Mouse (Mus musculus) lung, adult 2 months (tissue): ENCODE results near the gene Hcrtr2. TPM values are rescaled to one million over a fixed set of nuclear protein-coding genes. Genes with fewer than 3 reads are reported as not detected.

ENCODE experiments used
- DNase-seq: peaks from one replicate; pipeline ENCODE4 v3.0.0; 2022
- H3K4me1 ChIP-seq: fragments of 200-500 bp; 2 replicates; pipeline ENCODE4 v1.6.1; 2011; ENCODE audit warnings: low read length; ENCODE audit not compliant: control insufficient read depth, insufficient read depth
- H3K4me3 ChIP-seq: fragments of 200-500 bp; replicated peaks from 2 replicates; pipeline ENCODE3; 2011; ENCODE audit warnings: low read depth, mild to moderate bottlenecking, control low read depth, low read length; ENCODE audit errors: extremely low read depth
- CTCF ChIP-seq: fragments of 200-500 bp; IDR thresholded peaks from 2 replicates; pipeline ENCODE4 v1.5.1; 2011; ENCODE audit warnings: mild to moderate bottlenecking, low read length, control low read depth; ENCODE audit not compliant: insufficient read depth
- POLR2A ChIP-seq: fragments of 200-500 bp; IDR thresholded peaks from 2 replicates; pipeline ENCODE4 v1.6.1; 2011; ENCODE audit warnings: low read depth, mild to moderate bottlenecking, control low read depth, low read length, borderline replicate concordance; ENCODE audit errors: extremely low read depth
- polyA plus RNA-seq: library from polyadenylated mRNA; depleted of rRNA; stranded (reverse); fragments of >200 nt; gene quantifications from 2 replicates; pipeline ENCODE4 v1.2.3, GENCODE M21; 2012; rRNA removed

The Hcrtr2 gene
- polyA plus RNA-seq, 1 experiment: 0.05 TPM

GRCm38 (mm10) chr9:76179221-76179620, 144.4 kb downstream of the Hcrtr2 start:
- no peak for DNase-seq
- no peak overlapping the region for H3K4me3 ChIP-seq
- TF ChIP-seq POLR2A: no peak
- TF ChIP-seq CTCF: no peak
- H3K4me1 ChIP-seq: no peaks in the 10 kb centered on the region

Other genes starting within 250 kb of the Hcrtr2 start
- not detected in 2 replicates for gene Gfral, start 110.2 kb downstream of the Hcrtr2 start, polyA plus RNA-seq
- 0.28 and 0.83 TPM in 2 replicates for gene Fam83b, start 243.3 kb upstream of the Hcrtr2 start, polyA plus RNA-seq